Mouse (Mus musculus) liver, embryonic 16.5 days (tissue): ENCODE results near the gene St8sia1. TPM values are rescaled to one million over a fixed set of nuclear protein-coding genes. Genes with fewer than 3 reads are reported as not detected.

Source experiments
- ATAC-seq: fragments of 200-750 bp; cut with Nextera tagmentation; 2 replicates; pipeline ENCODE4 v1.8.0; 2017; ENCODE audit warnings: low read depth, mild to moderate bottlenecking, moderate number of reproducible peaks, moderate library complexity
- H3K27ac ChIP-seq: fragments of 300-500 bp; sonication (generic); 2 replicates; pipeline ENCODE4 v1.5.1; 2014; ENCODE audit warnings: mild to moderate bottlenecking, low read length
- H3K27me3 ChIP-seq: fragments of 300-500 bp; sonication (generic); 2 replicates; pipeline ENCODE4 v1.6.1; 2014; ENCODE audit warnings: low read depth, low read length, mixed read lengths; ENCODE audit not compliant: control insufficient read depth, insufficient read depth
- H3K36me3 ChIP-seq: fragments of 300-500 bp; sonication (generic); 2 replicates; pipeline ENCODE4 v1.6.1; 2014; ENCODE audit warnings: mild to moderate bottlenecking; ENCODE audit not compliant: control insufficient read depth, insufficient read depth
- H3K4me1 ChIP-seq: fragments of 300-500 bp; sonication (generic); 2 replicates; pipeline ENCODE4 v1.6.1; 2014; ENCODE audit warnings: low read depth, low read length, mixed read lengths; ENCODE audit not compliant: control insufficient read depth
- H3K4me2 ChIP-seq: fragments of 300-500 bp; sonication (generic); 2 replicates; pipeline ENCODE4 v1.6.1; 2014; ENCODE audit warnings: low read depth, low read length, mixed read lengths
- H3K4me3 ChIP-seq: fragments of 300-500 bp; sonication (generic); 2 replicates; pipeline ENCODE4 v1.5.1; 2014; ENCODE audit warnings: low read depth, mild to moderate bottlenecking, low read length
- H3K9ac ChIP-seq: fragments of 300-500 bp; sonication (generic); 2 replicates; pipeline ENCODE4 v1.6.1; 2014; ENCODE audit warnings: low read depth, low read length
- H3K9me3 ChIP-seq: fragments of 300-500 bp; sonication (generic); replicated peaks from 2 replicates; pipeline ENCODE4 v1.6.1; 2016; ENCODE audit warnings: low read length; ENCODE audit not compliant: control insufficient read depth
- WGBS: fragments of 180-500 bp; shearing (Covaris S2); extraction: QIAGEN DNeasy Blood & Tissue Kit; methylation state at CpG from one replicate; pipeline ENCODE4 v1.1.7; 2014; ENCODE audit not compliant: insufficient replicate concordance; 5-methylcytosine and 5-hydroxymethylcytosine counted together
- polyA plus RNA-seq: library from polyadenylated mRNA; unstranded; fragments of >200 nt; fragmentation: Nextera tagmentation; extraction: Ambion mirVana; gene quantifications from 2 replicates; pipeline ENCODE4 v1.2.1, GENCODE M21; 2015

St8sia1 gene
- polyA plus RNA-seq, 1 experiment from 2014 or later: 0.05 TPM

GRCm38 (mm10) chr6:142888346-142888745 is 75.9 kb downstream of the St8sia1 start:
- WGBS: 72% methylated on average over 6 of the region's 6 CpGs
- ATAC-seq: no peak
- Histone ChIP-seq H3K4me3 (no peak overlapping the region), H3K9ac (no peak overlapping the region), H3K4me1 (peaks cover 20% of the 10 kb centered on the region), H3K27me3 (no peaks in the 10 kb centered on the region), H3K36me3 (no peaks in the 10 kb centered on the region), H3K9me3 (no peaks in the 10 kb centered on the region), H3K27ac (no peak overlapping the region), H3K4me2 (no peak overlapping the region)

GRCm38 (mm10) chr6:142887375-142887774 is 76.9 kb downstream of the St8sia1 start:
- Histone ChIP-seq H3K27ac (no peak overlapping the region), H3K4me1 (peaks cover 20% of the 10 kb centered on the region), H3K9ac (no peak overlapping the region), H3K4me3 (no peak overlapping the region), H3K36me3 (no peaks in the 10 kb centered on the region), H3K27me3 (no peaks in the 10 kb centered on the region), H3K9me3 (no peaks in the 10 kb centered on the region), H3K4me2 (no peak overlapping the region)
- 14% methylated on average over 1 of the region's 1 CpGs for WGBS
- ATAC-seq: no peak

- Histone ChIP-seq H3K4me3 (no peak overlapping the region), H3K4me2 (no peak overlapping the region), H3K9ac (no peak overlapping the region), H3K27ac (no peak overlapping the region), H3K27me3 (no peaks in the 10 kb centered on the region), H3K9me3 (no peaks in the 10 kb centered on the region), H3K36me3 (no peaks in the 10 kb centered on the region), H3K4me1 (peaks cover 11% of the 10 kb centered on the region)
- ATAC-seq: peak; percentile 47
- WGBS: 72% methylated on average over 11 of the region's 11 CpGs
Measured at GRCm38 (mm10) chr6:142885364-142886154, 78.7 kb downstream of the St8sia1 start.

GRCm38 (mm10) chr6:142884128-142884527 is 80.1 kb downstream of the St8sia1 start:
- Histone ChIP-seq H3K4me2 (no peak overlapping the region), H3K27me3 (no peaks in the 10 kb centered on the region), H3K4me3 (no peak overlapping the region), H3K36me3 (no peaks in the 10 kb centered on the region), H3K9ac (no peak overlapping the region), H3K9me3 (no peaks in the 10 kb centered on the region), H3K27ac (no peak overlapping the region), H3K4me1 (peaks cover under 1% of the 10 kb centered on the region; the same call in 1 of the 2 replicates)
- peak; percentile 76 for ATAC-seq
- WGBS: 35% methylated on average over 9 of the region's 9 CpGs

- no peaks in the 10 kb centered on the region for H3K9me3 ChIP-seq
- 63% methylated on average over 8 of the region's 8 CpGs for WGBS
- H3K9ac ChIP-seq: no peak overlapping the region
- H3K36me3 ChIP-seq: no peaks in the 10 kb centered on the region
- H3K4me3 ChIP-seq: no peak overlapping the region
- peaks cover 4% of the 10 kb centered on the region; the same call in 1 of the 2 replicates for H3K4me1 ChIP-seq
- H3K27me3 ChIP-seq: no peaks in the 10 kb centered on the region
- H3K27ac ChIP-seq: no peak overlapping the region
- no peak overlapping the region for H3K4me2 ChIP-seq
- no peak for ATAC-seq
Measured at GRCm38 (mm10) chr6:142880849-142881470, 83.3 kb downstream of the St8sia1 start.

DNA sequence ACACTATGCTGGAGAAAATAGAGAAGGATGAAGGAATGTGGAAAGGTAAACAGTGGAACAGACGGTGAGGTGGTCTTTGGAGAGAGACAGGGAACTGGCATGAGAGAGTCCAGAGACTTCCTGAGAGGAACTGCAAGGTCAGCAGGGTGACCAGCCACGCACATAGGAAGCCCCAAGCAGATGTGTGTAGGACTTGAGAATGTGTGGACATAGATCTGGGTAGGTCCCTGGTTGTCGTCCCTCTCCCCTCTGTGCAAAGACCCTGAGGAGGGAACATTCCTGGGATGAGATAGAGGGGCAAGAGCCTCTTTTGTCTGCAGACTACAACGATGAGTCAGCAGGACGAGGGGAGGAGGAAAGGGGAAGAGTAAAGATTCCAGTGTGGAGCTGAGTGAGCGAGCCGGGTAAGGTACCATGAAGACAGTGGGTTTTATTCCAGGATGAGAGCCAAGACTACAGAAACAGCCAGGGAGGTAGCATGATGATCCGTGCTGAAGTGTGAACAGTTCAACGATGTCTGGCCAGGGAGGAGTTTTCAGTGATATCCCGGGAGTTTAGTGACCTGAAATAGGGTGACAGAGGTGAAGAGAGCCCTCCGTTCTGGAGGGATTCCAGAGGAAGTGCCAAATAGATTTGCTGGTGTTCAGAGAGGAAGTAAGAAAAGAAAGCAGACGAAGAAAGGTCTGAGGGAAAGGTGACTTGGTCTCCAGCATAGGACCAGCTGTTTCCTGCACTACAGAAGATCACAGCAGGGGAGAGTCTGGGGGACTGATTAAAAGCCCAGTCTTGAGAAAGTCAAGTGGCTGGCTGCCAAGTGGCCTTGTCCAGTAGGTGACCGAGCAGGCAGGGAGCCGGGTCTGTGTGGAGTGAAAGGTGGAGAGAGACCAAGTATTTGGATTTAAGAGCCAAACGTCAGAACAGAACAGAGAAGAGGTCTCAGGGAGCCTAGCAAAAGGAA is 85.2 kb downstream of the St8sia1 start:
- 12% methylated on average over 15 of the region's 15 CpGs for WGBS
- Histone ChIP-seq H3K4me1 (peaks cover 4% of the 10 kb centered on the region; the same call in 1 of the 2 replicates), H3K9me3 (no peaks in the 10 kb centered on the region), H3K4me2 (no peak overlapping the region), H3K27me3 (no peaks in the 10 kb centered on the region), H3K36me3 (no peaks in the 10 kb centered on the region), H3K4me3 (no peak overlapping the region), H3K9ac (no peak overlapping the region), H3K27ac (no peak overlapping the region)
- no peak; the same call in 1 of the 2 replicates for ATAC-seq

GRCm38 (mm10) chr6:142877221-142877620 is 87.0 kb downstream of the St8sia1 start:
- no peak for ATAC-seq

GRCm38 (mm10) chr6:142876279-142876899 is 87.9 kb downstream of the St8sia1 start:
- no peak overlapping the region for H3K27ac ChIP-seq
- WGBS: 50% methylated on average over 8 of the region's 8 CpGs
- H3K4me3 ChIP-seq: no peak overlapping the region
- H3K4me2 ChIP-seq: no peak overlapping the region
- no peaks in the 10 kb centered on the region for H3K27me3 ChIP-seq
- ATAC-seq: no peak
- H3K9me3 ChIP-seq: no peaks in the 10 kb centered on the region
- no peak overlapping the region for H3K9ac ChIP-seq
- peaks cover 4% of the 10 kb centered on the region; the same call in 1 of the 2 replicates for H3K4me1 ChIP-seq
- H3K36me3 ChIP-seq: no peaks in the 10 kb centered on the region

More at GRCm38 (mm10) chr6:142877221-142877620, 87.0 kb downstream of the St8sia1 start:
- peaks cover 4% of the 10 kb centered on the region; the same call in 1 of the 2 replicates for H3K4me1 ChIP-seq
- no peak overlapping the region for H3K4me3 ChIP-seq
- no peak overlapping the region for H3K4me2 ChIP-seq
- H3K27ac ChIP-seq: no peak overlapping the region
- H3K9me3 ChIP-seq: no peaks in the 10 kb centered on the region
- 64% methylated on average over 6 of the region's 6 CpGs for WGBS
- no peak overlapping the region for H3K9ac ChIP-seq
- H3K27me3 ChIP-seq: no peaks in the 10 kb centered on the region
- no peaks in the 10 kb centered on the region for H3K36me3 ChIP-seq
